Mouse (Mus musculus) right cerebral cortex, postnatal 25 days (tissue): ENCODE measurements at regions not wholly inside any gene's neighbourhood (a gene's known extent, or its start where the extent isn't known, plus 50 kb on each side); places are given as distances from the start of the nearest gene placed in this dataset.

Experiments used
- DNase-seq: peaks from one replicate; pipeline ENCODE4 v3.0.0; 2022

GRCm38 (mm10) chr14:73996229-73996628, 335.2 kb downstream of the Gm21750 start:
- DNase-seq = no peak

GRCm38 (mm10) chr14:73997796-73998195, 336.8 kb downstream of the Gm21750 start:
- peak; percentile 11 for DNase-seq

GRCm38 (mm10) chr14:73999409-73999909, 338.4 kb downstream of the Gm21750 start:
- DNase-seq = no peak

GRCm38 (mm10) chr14:74006911-74007310, 345.9 kb downstream of the Gm21750 start:
- DNase-seq = no peak

DNA sequence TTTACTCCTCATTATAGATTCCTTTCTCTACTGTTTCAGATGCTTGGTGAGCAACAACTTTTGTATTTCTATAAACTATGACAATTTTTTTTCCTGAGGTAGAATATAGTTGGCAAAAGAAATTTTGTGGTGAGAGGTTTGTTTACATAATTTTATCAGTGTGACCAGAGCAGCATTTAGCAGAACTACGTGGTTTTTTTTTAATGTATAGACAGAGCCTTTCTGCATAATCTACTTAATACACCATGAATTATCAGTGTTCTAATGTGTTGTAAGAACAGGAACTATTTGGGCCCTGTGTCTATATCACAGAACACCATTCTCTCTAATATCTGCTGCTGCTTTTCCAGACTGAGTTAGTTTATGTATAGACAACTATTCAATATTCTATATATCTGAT, 350.5 kb downstream of the Gm21750 start:
- DNase-seq = no peak

DNA sequence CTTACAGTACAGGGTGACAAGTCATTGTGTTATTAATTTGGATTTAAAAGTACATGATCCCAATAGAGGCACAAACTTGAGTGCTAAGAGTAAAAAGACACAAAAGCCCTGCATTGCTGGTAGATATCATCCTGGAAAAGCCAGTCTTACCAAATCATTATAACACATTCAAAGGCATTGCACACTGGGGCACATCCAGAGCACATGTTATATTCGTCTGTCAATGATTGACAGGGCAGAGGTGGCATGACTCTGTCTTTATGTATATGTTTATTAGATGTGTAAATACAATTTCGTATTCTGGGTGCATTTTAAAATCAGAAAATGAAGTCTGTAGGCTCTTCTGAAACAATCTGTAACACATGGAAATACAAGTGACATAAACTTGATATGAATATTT, 358.4 kb downstream of the Gm21750 start:
- no peak for DNase-seq

DNA sequence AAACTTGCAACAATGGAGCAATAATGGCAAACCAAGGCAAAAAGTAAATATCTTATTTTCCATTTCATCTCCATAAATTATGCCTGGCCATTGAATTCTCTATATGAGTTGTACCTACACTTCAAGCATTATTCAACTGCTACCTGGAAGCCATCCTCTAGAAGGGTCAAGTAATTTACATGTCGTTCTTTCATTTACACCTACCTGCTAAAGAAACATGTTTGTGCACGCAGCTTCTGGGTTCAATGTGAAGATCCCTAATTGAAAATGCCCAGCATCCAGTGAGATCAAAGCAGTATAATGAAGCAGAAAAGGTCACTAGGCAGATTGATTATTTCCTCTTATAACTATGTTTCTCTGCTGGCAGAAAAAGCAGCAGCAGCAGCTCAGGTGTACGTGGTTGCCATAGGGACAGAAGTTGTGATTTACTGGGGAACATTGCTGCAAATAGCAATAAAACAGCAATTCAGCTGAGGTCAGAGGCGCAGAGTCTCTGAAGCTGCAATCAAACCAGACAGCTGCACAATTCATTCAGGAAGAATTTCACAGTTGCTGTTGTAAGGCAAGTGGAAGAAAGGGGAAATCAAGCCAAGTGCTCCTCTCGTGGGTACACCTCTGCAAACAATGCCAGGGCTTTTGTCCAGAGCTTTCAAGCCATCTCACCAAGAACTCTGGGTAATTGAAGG, 386.1 kb downstream of the Gm21750 start:
- no peak for DNase-seq

DNA sequence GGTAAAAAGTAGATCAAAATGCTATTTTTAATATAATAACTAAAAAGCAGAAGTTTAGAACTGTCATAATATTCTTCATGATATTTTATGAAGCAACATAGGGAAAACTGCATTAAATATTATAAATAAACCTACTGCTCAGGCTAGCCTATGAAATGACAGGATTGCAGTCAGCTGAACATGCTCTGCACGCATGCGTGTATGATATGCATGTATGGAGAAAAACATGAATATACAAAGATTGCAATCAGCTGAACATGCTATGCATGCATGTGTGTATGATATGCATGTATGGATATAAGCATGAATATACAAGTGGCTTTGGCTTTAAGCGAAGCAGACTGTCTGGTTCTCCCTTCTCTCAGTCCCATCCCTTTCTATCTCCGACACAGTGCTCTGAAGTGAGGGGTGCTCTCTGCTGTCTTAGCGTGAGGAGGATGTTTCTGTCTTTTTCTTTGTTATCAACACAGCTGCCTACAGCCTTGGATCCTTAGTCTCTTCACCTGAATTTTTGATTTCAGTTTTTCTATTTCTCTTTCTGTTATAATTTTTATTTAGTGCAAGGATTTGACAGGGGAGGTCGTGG, 386.8 kb downstream of the Gm21750 start:
- no peak for DNase-seq

DNA sequence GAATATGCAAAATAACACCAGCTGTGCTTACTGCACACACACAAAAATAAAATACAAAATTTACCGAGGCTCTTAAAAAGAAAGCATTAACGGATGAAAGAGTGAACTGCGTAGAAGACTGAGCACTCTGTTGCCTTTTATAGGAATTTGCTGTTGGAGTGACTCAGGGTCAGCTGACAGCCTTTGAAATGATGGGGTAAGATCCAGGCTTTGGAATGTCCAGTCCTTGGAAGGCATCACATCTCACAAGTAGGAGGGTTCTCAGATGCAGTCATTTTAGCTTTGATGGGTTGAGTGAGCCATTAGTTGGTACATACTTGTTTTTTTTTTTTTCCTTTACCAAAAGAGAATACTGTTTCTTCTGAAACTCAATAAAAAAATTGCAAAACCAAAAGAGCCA, 387.4 kb downstream of the Gm21750 start:
- no peak for DNase-seq

- no peak for DNase-seq
Observed at GRCm38 (mm10) chr14:74066051-74066450, 405.0 kb downstream of the Gm21750 start.

DNA sequence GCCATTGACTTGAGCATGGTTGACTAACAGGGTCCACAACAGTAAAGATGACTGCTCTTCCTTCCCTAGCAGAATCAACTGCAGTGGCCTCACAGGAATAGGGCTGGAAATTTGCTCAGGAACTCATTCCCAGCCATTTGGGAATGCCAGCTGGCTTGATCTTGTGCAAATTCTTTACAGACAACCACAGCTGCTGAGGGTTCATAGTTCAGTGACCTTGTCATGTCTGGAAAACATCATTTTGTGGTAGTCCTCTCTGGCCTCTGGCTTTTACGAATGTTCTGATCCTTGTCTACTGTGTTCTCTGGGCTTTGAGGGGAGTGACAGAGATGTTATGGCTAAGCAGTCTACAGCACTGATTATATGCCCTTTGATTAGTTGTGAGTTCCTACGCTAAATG, 432.0 kb downstream of the Gm21750 start:
- DNase-seq = no peak

DNA sequence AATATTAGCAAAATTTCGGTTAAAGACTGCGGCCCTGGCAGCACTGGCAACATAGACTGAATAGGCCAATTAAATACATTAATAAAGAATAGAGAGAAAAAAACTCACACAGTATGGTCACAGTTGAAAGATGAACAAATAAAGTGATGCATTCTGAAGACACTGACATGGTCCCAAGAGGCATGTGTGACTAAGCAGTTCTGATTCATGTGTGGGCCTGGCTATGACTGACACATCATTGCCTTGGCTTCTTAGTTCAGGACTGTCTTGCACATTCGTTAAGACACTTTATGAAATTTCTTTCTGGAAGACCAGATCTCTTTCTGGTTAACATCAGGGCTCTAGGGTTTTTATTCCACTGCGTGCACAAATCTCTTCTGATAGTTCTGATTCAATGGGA, 438.7 kb downstream of the Gm21750 start:
- DNase-seq = no peak

GRCm38 (mm10) chr14:74112603-74113002, 451.6 kb downstream of the Gm21750 start:
- no peak for DNase-seq

DNA sequence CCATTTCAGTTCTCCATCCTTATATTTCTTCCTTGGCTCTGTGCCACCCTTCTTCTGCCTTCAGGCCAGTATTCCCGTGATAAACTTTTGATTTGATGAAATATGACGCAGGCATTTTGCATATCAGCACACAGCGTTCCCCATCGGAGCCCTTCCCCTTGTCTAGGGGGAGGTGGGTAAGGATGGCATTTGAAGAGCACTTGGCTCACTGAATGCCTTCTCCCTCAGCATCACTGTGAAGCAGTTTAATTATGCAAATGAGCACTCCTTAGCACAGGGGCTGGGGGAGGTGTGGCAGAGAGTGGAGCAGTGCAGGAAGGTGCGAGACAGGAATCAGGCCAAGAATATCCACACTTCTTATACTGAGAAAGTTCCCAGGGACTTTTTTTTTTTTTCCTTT, 452.1 kb downstream of the Gm21750 start:
- peak; percentile 40 for DNase-seq

- peak; percentile 19 for DNase-seq
Observed at GRCm38 (mm10) chr14:74113556-74113955, 452.5 kb downstream of the Gm21750 start.

DNA sequence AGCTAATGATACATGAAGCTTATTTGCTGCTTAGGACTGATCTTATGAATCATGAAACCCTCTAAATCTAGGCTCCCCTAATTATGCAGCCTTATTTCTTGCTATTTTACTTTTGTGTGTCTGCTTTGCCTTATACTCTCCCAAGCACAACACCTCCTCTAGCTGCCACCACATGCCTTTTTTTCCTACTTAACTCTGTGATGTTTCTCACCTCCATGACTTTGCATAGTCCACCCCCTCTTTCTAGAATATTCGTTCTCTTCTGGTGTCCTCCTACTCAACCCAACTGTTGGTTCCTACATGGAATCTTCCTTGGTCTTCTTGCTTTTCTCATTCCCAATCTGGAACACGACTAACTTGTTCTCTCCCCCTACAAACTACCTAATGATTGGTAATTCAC, 456.7 kb downstream of the Gm21750 start:
- DNase-seq = no peak

DNA sequence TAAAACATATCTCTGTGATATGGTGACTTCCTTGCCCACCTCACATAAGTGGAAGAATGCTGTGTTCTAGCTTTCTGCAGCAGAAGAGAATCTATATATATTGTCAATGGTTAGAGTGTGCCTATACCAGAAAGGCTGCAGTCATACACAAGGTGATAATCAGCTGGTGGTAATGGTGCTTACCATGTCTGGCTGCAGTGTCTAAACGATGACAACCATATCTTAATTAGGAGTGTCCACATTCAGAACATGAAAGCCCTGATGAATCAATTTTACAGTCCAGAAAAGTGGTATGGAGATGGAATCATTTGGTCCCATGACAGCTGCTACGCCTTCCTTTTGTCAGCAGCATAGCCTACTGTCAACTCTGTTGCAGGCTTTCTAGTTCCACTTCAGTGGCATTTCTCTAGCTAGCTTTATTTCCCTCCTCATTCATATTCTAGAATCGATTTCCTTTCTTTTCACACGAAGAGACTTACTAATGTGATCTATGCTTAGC, 484.2 kb downstream of the Gm21750 start:
- DNase-seq = no peak

GRCm38 (mm10) chr14:74166221-74166620, 474.4 kb upstream of the Htr2a start:
- DNase-seq = no peak

DNA sequence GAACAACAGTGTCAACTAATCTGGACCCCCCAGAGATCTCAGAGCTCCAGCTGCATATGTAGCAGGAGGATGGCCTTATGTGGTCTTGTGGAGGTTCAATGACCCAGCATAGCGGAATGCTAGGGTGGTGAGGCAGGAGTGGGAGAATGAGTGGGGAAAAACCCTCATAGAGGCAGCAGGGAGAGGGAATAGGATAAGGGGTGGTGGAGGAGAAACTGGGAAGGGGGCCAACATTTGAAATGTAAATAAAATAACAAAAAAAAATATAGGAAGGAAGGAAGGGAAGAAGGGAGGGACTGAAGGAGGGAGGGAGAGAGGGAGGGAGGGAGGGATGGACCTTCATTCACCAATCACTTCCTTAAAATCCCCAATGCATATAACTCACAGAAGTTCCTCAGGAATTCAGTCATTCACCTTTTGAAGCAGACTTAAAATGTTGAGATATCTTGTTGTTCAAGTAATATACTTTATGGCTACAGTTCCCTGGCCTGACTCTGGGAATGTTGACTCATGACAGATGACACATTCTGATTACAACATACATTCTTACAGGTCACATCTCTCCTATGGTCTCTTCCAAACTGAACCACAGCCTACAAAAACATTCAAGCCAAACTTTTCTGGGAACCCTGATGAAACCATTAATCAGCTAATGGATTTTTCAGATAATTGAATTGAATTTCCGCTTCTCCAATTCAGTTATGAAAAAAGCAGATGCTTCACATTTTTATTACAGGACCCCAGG, 471.3 kb upstream of the Htr2a start:
- DNase-seq = no peak

- DNase-seq = no peak
Observed at GRCm38 (mm10) chr14:74180066-74180465, 460.6 kb upstream of the Htr2a start.

DNA sequence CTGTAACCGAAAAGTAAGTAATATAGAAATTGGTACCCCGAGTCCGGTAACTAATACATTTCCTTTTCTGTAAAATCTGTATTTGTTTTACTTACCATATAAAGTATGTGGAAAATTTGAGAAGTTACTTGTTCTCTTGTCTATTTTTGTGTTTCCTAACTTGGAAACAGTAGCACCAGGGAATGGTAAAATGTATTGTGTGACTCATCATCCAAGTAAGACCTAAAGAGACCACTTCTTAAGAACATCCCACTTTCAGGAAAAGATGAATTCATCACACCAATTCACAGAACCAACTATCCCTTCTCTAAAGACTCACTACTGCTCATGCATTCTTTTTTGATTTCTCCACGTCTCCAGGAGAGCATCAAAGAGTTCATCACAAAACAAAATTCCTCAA, 457.6 kb upstream of the Htr2a start:
- no peak for DNase-seq

GRCm38 (mm10) chr14:74201710-74202109, 438.9 kb upstream of the Htr2a start:
- DNase-seq = peak; percentile 5

- no peak for DNase-seq
Observed at GRCm38 (mm10) chr14:74205011-74205410, 435.6 kb upstream of the Htr2a start.

DNA sequence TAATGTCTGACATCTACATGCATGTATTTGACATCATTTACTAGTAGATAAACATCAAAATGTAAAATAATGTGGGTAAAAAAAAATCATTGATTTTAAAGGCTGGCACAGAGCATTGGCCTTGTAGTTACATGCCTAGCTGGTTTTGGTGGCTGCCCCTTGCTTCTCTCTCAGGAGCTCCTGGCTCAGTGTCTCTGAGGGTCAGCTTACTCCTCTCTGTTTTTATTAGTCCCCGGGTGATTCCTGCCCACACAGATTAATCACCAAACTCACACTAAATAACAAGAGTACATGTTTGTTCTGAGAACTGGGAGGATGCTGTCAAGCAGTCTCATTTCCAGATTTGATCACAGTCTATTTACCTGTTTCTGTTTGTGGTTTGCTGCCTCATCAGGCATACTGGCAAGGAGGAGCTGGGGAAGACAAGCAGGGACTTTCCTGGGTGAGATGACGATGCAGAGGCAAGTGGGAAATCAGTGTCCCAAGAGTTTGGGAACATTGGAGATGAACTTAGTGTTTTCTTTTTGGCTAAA, 422.7 kb upstream of the Htr2a start:
- DNase-seq = no peak
